Mouse (Mus musculus) liver (tissue): ENCODE results near the gene Gm5460.

Source experiments
- DNase-seq: peaks from one replicate; pipeline ENCODE4 v3.0.0-alpha.2; 2020; ENCODE audit warnings: mixed read lengths

Gene Gm5460

GRCm38 (mm10) chr14:34077222-34077621 is 60.7 kb downstream of the Gm5460 start:
- DNase-seq: no peak

DNA sequence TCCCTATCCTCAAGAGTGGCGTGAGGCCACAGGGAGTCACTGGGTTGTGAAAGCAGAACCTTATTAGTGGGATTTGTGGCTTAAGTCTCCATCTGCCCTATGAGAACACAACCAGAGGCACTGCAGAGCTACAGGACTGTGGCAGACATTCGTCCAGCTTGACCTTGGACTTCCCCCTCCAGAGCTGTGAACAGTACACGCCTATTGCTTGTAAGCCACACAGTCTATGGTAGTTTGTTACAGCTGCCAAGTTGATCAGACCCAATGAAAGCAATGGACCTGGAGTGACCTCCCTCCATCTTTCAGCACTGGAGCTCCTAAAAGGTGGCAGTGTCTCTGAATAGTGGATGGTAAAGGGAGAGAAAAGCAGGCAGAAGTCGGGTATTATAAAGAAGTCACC is 61.7 kb downstream of the Gm5460 start:
- no peak for DNase-seq

GRCm38 (mm10) chr14:34080321-34080997 is 63.9 kb downstream of the Gm5460 start:
- DNase-seq: peak; percentile 73

DNA sequence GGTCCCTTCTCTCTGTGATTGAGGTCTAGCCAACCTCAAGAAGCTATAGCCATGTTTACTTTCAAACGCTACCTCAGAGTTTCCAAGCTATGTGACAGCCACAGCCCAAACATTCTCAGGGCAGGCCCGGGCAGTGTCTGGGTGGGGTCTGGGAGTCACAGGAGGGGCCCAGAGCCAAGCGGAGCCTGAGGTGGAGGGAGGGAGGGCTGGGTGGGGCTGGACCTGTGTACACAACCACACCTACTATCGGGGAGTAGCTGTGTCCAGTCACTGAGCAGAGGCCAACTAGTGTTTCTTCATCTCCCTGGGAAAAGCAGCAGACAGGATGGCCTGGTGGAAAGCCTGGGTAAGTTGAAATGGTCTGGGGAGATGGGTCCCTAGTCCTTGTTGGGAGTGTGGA is 69.2 kb downstream of the Gm5460 start, which contains the start of gene Anxa8:
Gene Anxa8, plus strand, starts transcription at position 251 of the 400 bp plus-strand sequence.
- no peak for DNase-seq

- no peak for DNase-seq
Observed at GRCm38 (mm10) chr14:34086806-34087205, 70.2 kb downstream of the Gm5460 start.

GRCm38 (mm10) chr14:34087856-34088398 is 71.4 kb downstream of the Gm5460 start:
- DNase-seq: no peak

- no peak for DNase-seq
Observed at GRCm38 (mm10) chr14:34089796-34090195, 73.2 kb downstream of the Gm5460 start.

DNA sequence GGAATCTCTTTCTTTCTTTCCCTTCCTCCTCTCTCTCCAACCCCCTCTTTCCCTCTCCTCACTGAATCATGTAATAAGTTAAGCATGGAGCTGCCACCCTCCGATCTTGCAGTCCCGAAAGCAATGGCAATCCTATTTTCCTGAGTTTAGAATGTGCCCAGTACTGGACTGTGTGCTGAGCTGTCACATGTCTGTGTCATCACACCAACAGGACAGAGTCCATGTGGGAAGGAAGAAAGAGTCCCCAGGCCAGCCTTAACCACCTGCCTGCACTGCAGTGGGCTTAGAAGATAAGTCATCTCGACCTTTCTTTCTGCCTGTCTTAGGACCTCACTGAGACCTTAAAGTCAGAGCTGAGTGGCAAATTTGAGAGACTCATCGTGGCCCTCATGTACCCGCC is 74.9 kb downstream of the Gm5460 start:
- DNase-seq: no peak

DNA sequence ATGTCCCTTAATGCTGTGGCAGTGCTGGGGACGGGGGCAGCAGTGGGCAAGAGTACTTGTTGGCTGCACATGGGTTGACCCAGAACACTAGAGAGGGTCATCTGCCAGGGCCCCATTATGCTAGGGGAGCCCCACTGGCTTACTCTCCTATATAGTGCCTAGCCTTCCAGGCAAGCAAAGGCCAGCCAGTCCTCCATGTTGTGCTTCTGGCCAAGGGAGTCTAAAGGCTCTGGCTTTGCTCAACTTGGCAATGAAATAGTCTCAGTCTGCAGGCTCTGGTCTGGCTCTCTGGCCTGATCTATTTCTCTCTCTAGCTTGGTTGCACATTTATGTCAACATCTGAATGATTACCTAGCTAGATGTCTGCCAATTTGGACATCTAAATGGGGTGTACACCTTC is 76.3 kb downstream of the Gm5460 start:
- DNase-seq: no peak

GRCm38 (mm10) chr14:34096161-34096560 is 79.6 kb downstream of the Gm5460 start:
- no peak for DNase-seq
